Mouse (Mus musculus) cerebellum, adult 9-11 months (tissue): ENCODE data around the gene Kin.

Experiments used
- DNase-seq: peaks from one replicate; pipeline ENCODE4 v3.0.0; 2022

Gene Kin

GRCm38 (mm10) chr2:10080310-10081010 lies at the start of gene Kin, which contains the start of gene Atp5c1:
Gene Kin, plus strand, starts transcription at chr2:10080593.
Gene Atp5c1, minus strand, starts transcription at chr2:10080510.
- peak; percentile 97 for DNase-seq

DNA sequence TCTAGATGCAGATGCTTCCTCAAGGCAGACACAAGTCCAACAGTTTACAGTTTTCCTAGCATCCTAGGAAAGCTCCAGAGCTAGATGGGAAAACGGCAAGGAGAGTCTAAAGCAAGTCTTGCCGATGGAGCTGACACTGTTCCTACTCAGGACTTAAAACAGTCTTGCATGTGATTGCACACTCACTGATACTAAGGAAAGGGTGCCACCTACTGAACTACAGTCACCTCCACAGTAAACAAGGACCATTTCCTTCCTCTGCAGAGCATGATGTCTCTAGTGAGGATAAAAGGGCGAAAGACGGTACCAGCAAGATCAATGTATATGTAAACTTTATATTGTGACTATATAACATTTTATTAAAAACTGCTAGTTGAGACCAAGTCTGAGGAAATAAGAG lies 46.7 kb upstream of the Kin start:
- no peak for DNase-seq

- DNase-seq: peak; percentile 12
Observed at GRCm38 (mm10) chr2:10034976-10035375, 45.4 kb upstream of the Kin start.

DNA sequence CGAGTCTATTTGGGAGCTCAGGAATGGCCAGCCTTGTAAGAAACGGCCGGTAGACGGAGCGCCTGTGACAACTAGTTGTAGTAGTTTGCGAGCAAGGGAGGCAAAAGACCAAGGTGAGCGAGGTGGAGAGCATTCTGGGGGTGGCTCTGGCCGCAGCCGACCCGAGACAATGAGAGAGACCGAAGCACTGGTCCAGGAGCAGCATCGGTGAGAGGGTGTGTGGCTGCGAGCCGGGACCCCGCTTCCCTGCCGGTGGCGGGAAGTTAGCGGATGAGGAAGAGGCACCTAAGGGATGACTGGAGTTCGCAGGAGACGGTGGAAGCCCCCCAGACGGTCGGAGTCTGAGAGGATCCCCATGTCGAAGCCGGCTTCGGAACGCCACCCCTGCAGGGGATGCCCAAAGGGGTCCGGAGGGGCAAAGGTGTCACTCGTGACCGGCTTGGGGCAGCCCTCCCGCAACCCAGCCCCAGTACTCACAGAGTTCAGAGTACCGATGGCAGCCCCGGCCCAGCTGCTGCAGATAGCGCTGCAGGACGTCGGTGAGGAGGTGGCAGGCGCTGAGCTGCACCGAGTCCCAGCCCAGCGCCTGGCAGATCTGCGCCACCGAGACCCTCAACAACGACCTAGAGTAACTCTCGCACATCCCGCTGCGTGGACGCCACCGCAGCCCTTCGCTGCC lies 32.5 kb upstream of the Kin start:
- no peak for DNase-seq

DNA sequence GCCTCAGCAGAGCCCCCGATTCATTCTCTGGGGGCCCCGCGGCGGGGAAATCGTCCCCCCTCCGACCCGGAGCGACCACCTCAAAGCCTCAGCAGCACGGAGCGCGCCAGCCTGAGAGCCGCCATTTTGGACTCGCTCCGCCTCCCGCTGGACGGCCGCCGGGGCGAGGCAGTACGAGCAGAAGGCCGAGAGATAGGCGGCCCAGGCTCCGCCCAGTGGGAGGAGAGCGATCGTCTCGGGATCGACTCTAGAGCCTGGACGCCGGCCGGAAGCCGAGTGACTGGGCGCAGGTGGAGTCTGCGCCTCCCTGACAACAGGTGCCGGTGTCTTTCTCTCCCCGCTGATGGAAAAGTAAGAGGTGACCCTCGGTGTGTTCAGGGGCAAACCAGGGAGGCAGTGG lies 31.9 kb upstream of the Kin start, which contains the start of gene Taf3:
TSS of gene Taf3 (minus strand) at position 136 of the 400 bp plus-strand sequence.
- peak; percentile 94 for DNase-seq

- DNase-seq: peak; percentile 21
Observed at GRCm38 (mm10) chr2:10049456-10049855, 30.9 kb upstream of the Kin start.

GRCm38 (mm10) chr2:10050878-10051277 lies 29.5 kb upstream of the Kin start:
- DNase-seq: no peak

DNA sequence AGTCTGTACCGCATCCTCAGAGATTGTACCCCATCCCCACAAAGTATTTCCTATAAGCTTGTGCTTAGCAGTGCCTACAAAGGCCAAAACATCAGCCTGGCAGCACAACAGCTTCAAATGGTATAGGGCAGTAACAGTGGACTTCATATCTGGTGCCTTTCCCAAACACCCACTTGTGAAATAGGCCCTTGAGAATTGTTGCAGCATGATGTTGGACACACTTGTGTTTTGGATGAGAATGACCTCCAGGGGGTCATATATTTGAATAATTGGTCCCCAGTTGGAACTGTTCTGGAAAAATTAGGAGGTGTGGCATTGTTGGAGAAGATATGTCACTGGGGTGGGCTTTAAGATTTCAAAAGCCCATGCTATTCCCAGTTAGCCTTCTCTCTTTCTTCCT lies 28.4 kb upstream of the Kin start:
- DNase-seq: no peak

- DNase-seq: no peak
Observed at GRCm38 (mm10) chr2:10058836-10059235, 21.6 kb upstream of the Kin start.

GRCm38 (mm10) chr2:10071751-10072150 lies 8.6 kb upstream of the Kin start:
- DNase-seq: no peak

- DNase-seq: no peak
Observed at GRCm38 (mm10) chr2:10074470-10074869, 5.9 kb upstream of the Kin start.

DNA sequence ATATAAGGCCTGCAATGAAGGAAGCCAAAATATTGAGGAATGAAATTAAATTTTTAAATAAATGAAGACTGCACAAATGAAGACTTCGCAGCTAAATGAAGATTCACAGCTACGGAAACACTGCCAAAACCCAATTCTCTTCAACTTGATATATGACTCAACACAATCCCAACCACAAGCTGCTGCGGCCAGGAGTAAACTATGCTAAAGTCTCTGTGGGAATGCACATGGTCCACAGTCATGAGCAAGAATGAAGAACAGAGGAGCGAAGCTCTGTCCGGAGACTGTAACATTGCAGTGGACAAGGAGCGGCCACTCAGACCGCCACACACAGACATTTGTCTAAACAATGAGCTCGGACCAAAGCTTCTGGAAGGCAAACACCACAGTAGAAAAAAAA lies 3.7 kb upstream of the Kin start:
- no peak for DNase-seq

GRCm38 (mm10) chr2:10079745-10080309 lies 566 bp upstream of the Kin start:
- DNase-seq: no peak

- no peak for DNase-seq
Observed at GRCm38 (mm10) chr2:10081453-10082080, 1.2 kb downstream of the Kin start.

GRCm38 (mm10) chr2:10082737-10083136 lies 2.3 kb downstream of the Kin start:
- DNase-seq: no peak

DNA sequence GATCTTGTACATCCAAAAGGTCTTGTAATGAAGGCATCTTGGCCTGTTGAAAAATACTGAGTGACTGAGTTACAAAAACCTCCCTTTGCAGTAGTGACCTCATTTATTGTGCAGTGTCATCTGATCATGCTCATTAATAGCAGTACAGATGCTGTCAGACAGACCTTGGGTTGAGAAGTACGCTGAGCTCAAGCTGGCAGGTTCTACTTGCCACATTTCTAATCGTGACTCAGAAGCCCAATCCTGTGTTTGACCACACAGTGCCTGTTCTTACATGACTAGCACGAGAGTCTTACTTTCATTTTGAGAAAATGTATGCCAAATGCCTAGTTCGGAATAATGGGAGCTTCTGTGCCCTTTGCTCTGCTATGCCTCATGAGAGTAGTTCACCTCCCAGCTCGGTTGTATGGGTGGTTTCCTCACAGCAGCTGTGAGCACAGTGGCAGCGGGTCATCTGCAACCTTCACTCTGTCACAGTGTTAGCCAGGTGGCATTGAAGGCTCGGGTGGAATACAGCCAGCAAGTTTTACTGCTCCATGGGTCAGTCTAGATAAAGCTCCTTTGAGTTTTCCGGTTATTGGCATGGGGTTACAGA lies 7.0 kb downstream of the Kin start:
- DNase-seq: no peak

GRCm38 (mm10) chr2:10094327-10095100 lies 14.1 kb downstream of the Kin start:
- no peak for DNase-seq

DNA sequence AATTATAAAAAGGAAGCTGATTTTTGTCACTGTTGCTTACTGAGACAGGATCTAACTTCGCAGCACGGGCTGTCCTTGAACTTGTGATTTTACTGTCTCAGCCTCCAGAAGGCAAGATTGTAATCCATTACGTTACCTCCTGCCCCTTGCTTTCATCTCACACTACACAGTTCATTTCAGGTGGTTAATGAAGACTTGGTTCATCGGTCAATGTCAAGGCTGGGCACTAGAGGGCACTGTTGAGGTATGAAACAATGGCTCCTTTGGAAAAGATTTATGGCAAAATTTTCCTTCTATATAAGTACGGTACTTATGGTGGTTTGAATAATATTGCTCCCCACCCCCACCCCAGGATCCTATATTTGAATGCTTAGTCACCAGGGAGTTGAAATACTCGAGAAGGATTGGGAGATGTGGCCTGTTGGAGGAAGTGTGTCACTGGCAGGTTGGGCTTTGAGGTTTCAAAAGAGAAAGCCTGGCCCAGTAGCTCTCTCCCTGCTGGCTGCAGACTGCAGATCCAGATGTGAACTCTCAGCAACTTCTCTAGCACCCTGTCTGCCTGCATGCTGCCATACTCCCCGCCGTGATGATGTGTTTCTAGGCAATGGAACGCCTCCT lies 18.3 kb downstream of the Kin start:
- no peak for DNase-seq

DNA sequence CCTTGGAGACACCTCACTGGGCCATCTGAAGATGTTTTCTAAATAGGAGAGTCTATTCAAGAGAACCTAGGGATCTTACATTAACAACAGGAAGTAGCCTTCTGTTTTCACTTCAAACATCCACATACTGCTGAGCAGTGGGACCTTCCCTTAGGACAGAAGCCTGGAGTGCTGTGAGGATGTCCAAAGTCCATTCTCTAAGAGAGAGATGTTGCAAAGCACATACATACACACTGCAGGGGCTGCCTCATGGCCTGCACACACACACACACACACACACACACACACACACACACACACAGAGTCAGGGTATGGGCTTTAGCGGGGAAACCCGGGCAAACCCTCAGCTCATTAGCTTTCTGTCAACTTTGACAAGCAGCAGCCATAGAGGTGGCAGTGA lies 20.1 kb downstream of the Kin start:
- no peak for DNase-seq

DNA sequence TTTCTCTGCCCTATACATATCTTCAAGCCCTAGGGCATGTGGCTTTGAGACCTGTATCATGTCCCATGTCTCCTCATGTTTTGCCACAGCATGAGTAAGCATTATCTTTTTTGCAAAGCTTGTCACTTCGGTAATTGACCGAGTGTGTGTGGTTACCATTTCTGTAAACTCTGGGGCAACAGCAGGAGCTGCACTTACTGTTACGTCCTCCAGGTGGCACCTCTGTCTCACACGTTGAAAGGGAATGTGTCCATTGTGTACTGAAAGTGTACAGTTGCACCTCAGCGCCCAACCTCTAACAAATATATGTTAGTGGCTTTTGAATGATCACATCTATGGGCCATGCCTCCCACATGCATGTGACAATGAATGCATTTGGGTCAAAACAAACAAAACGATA lies 20.8 kb downstream of the Kin start:
- no peak for DNase-seq

- DNase-seq: no peak
Observed at GRCm38 (mm10) chr2:10108535-10109189, 28.3 kb downstream of the Kin start.
